Mouse (Mus musculus) cerebellum, postnatal 36 days (tissue): ENCODE measurements at regions not wholly inside any gene's neighbourhood (a gene's known extent, or its start where the extent isn't known, plus 50 kb on each side); places are given as distances from the start of the nearest gene placed in this dataset.

Experiments used
- DNase-seq, 2 experiments: peaks; one replicate each; pipeline ENCODE4 v3.0.0; 2021 to 2022; ENCODE audit warnings: mixed read lengths in 2 of 2

DNA sequence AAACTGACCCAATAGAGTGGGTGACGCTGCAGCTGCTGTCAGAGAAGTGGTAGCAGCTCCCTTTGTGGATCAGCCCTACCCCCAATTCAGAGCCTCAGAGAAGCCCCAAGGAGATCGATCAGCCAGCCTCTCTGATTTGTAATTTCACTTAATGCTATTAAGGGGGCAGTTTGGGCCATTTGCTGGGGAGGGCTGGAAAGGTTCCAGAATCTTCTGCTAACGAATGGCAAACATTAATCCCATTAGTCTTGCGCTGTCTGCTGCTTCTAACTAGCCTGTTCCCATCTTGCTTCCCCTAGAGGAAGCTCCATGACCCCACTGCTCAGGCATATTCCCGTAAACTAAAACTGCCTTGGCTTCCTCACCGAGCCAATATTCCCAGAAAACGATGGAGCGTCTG, 59.9 kb upstream of the Lrrn2 start:
- no peak for DNase-seq

DNA sequence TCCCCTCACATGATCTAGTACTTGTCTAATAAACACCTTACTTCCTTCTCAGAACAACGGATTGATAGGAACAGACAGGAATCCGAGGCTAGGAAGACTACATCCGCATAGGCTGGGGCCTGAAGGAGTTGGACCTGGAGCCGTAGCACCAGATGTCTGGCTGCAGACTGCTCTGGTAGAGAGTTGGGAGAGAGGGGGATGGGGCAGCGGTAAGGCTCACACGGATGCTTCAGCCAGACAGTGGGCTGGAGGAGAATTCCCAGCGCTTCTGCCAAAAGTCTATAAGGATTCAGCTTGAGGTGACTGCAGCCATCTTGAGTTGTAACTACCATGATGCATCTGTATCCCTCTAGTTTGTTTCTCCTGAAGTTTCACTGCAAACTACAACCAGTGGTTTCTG, 61.8 kb upstream of the Lrrn2 start:
- DNase-seq, result no peak

DNA sequence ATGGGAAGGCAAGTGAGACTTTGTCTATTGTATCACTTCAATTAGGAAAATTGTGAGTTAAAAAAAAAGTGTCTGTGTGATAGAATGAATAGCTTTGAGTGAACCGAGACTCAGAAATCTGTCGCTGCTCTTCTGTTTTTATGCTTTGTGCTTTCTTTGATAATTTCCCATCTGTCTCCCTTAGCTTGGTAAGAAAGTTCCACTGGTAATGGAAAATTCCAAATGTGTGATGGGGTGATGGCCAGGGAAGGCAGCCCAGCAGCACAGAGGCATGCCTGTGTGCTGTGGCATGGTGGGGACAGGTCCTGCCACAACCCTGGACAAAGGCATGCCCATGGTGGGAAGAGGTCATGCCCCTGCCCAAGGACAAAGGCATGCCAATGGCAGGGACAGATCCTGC, 62.7 kb upstream of the Lrrn2 start:
- DNase-seq, result no peak

DNA sequence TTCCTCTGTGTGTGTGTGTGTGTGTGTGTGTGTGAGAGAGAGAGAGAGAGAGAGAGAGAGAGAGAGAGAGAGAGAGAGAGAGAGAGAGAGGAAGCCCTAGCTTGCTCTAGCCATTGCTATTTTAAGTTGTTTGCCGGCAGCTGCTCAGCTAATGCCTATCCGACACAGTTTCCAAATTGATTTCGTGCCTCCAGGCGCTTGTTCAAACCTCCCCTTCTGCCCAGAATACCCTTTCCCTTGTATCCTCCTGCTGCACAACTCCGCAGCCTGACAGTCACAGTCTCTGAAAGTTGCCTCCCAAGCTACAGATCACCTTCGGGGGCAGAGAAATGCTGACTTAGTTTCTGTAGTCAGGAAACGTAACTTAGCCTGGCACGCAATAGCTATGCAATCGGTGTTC, 63.9 kb upstream of the Nfasc start:
- no peak for DNase-seq

DNA sequence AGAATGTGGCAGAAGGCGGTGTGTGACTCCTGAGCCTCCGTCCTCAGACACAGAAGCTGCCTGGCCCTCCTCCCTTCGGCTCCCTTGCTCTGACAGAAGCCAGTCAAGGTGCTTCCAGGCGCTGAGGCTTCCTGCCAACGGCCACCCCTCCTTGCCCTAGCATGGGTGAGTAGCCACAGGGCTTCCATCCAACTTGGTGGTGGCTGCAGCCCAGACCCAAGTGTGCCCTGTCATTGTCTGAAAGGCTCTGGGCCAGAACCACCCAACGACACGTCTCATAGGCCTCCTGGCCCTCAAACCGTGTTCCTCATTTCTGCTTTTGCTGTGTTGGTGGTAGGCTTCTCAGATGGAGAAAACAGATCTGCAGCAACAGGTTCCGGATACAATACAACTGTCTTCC, 62.2 kb upstream of the Nfasc start:
- peak; percentile 36 to 52 for DNase-seq

DNA sequence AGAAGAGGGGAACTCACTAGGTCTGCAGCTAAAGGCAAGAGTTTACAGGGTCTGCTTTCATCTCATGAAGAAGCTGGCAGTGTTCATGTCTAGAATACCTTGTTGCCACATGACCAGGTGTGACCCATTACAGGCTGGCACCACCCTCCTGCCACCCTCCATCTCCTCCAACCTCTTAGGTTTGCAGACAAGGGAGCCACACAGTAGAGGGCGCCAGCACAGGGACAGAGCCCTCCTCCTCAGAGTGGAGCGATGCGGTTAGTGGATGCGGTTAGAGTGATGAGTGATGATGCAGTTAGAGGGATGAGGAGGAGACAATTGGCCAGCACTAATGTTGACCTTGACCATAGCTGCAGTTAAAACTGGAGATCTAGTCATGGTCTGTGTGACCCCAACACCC, 60.8 kb upstream of the Nfasc start:
- peak; percentile 60 to 66 for DNase-seq

DNA sequence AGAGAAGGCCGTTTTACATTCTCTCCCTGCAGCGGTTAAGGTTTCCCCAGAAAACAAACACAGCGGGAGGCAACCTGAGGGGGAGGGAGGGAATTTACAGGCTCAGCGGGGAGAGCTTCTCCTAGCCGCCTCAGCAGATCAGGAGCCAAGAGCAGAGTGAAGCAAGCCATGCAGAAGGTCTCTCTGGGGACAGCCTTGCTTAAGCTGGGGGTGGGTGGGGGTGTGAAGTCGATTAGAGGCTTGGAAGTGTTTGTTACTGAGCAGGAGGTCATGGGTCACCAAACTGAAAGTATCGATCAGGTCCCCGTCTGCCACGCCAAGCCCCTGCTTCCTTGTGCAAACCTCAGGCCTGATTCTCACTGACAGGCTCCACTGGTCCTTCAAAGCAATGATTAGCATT, 58.7 kb upstream of the Nfasc start:
- no peak for DNase-seq

DNA sequence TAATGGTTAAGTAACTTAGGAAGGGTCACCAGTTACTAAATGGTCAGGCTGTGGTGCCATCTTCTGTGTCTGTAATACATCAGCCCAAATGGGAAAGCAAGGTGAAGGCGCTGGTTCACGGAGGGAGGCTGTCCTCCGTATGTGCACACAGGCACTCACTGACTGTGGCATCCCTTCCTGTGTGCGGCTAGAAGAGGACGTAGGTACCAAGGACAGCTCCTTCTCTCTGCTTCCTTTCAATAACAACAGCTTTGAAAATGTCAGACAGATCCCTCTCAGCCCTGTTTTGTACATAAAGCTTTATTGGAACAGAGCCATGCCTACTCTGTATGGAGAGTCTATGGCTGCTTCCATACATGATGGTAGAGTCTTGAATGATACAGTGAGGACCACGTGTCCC, 57.7 kb upstream of the Nfasc start:
- no peak for DNase-seq

DNA sequence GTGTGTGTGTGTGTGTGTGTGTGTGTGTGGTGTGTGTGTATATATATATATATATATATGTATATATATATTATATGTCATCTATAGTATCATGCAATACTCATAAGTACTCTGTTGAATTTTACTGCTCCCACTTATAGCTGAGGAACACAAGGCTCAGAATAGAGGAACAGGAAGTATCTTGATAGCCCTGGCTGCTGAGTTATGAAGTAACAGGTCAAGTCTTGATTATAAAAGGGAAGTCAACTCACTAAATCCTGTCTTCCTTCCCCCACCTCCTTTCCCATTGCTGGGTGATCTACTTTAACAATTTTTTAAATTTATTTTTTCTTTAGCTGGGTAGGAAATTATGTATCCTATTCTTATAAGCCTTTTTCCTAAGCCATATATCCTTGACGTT, 52.9 kb upstream of the Nfasc start:
- DNase-seq, result no peak
